Mouse (Mus musculus) lung, postnatal 36 days (tissue): ENCODE results near the gene Pglyrp2.
A peak's percentile ranks its signal among the peaks of the same experiment; 100 is the strongest.

Experiments used
- DNase-seq: peaks from one replicate; pipeline ENCODE4 v3.0.0; 2022; ENCODE audit warnings: mixed read lengths

Pglyrp2 gene

DNA sequence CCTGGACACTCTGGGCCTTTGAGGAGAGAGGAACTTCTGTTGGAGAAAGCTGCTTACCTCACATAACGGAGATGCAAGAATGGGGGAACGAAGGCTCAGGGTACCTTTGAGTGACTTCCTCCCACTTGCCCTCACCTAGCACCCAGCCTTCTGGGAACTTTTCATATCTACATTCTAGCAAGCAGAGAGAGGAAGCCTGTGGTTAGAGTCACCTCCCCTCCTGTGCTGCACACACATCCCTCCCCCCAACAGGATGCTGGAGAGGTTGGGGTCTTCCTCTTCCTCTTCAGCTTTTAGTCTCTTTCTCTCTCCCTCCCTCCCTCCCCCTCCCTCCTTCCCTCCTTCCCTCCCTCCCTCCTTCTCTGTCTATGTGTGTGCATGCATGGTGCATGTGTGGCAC lies at the start of gene Pglyrp2:
Pglyrp2 (minus strand) TSS at position 134 of the 400 bp plus-strand sequence.
- peak; percentile 25 for DNase-seq

- DNase-seq: no peak
Observed at GRCm38 (mm10) chr17:32472176-32472575, 48.2 kb upstream of the Pglyrp2 start.

- no peak for DNase-seq
Observed at GRCm38 (mm10) chr17:32470795-32471194, 46.8 kb upstream of the Pglyrp2 start.

GRCm38 (mm10) chr17:32468494-32468893 lies 44.5 kb upstream of the Pglyrp2 start:
- DNase-seq: no peak

GRCm38 (mm10) chr17:32454997-32455396 lies 31.0 kb upstream of the Pglyrp2 start:
- DNase-seq: peak; percentile 39

GRCm38 (mm10) chr17:32454188-32454587 lies 30.2 kb upstream of the Pglyrp2 start:
- DNase-seq: peak; percentile 67

- peak; percentile 39 for DNase-seq
Observed at GRCm38 (mm10) chr17:32452482-32452881, 28.5 kb upstream of the Pglyrp2 start, which contains the start of gene Cyp4f39. Gene Cyp4f39, plus strand, starts transcription at chr17:32452723.

DNA sequence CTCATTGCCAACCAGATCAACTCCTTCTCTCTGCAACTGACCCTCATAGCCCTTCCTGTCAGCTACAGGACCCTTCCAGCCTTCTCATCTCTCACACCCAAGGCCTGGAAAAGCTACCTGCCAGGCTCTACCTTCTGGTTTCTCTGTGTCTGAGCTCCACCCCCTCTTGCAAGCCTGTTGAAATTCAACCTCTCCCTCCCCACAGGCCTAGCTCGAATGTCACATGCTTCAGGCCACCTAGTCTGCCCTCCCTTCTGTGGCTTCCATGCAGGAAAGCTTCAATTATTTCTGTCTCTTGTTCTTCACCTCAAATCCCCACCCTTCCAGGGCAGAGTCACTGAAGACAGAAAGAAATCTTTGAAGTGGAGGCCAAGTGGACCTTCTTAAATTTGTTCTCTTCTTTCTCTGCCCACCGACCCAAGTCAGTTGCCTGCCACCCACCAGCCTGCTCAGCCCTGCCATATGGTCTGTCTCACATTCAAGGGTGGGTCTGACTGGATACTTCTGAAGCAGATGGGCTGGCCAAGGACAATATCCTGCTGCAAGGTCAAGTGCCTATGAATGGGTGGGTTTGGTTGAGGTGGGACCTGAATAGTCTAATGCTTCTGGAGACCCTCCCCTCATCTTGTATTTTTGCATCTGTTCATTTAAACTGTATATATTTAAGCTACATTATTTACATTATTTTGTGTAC lies 27.0 kb upstream of the Pglyrp2 start:
- DNase-seq: peak; percentile 30

GRCm38 (mm10) chr17:32449042-32449441 lies 25.1 kb upstream of the Pglyrp2 start:
- DNase-seq: no peak

DNA sequence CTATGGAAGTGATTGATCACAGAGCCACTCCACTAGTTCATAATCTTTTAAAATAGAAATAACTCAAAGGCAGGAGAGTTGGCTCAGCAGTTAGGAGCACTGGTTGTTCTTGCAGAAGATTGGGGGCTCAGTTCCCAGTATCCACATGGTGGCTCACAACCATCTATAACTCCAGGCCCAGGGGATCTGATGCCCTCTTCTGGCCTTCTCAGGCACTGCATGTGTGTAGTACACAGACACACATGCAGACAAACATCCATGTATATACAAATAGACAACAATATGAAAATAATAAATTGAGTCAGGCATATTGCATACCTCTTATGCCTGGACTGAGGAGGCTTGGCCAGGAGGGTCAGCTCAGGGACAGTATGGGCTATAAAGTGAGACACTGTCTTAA lies 23.2 kb upstream of the Pglyrp2 start:
- no peak for DNase-seq

GRCm38 (mm10) chr17:32445016-32445415 lies 21.0 kb upstream of the Pglyrp2 start:
- DNase-seq: peak; percentile 14

DNA sequence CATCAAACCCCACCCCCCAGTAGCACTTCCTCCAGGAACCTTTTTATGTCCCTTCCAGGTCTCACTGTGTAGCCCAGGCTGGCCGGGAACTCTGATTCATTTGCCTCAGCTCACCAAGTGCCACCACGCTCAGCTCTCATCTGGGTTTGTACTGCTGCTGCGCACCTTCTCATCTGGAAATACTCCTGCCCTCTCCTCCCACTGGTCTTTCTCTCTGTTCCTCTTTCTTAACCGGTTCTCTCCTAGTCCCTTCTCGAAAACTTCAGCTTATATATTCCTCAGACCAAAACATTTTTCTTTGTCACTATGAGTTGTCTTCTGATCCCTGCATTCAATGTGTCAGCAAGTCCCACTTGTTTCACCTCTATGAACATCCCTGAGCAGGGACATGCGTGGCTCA lies 19.3 kb upstream of the Pglyrp2 start:
- DNase-seq: no peak

- no peak for DNase-seq
Observed at GRCm38 (mm10) chr17:32437106-32437505, 13.1 kb upstream of the Pglyrp2 start.

GRCm38 (mm10) chr17:32435151-32435550 lies 11.2 kb upstream of the Pglyrp2 start:
- no peak for DNase-seq

- DNase-seq: peak; percentile 53
Observed at GRCm38 (mm10) chr17:32434324-32434723, 10.4 kb upstream of the Pglyrp2 start.

- peak; percentile 35 for DNase-seq
Observed at GRCm38 (mm10) chr17:32431972-32432371, 8.0 kb upstream of the Pglyrp2 start.

GRCm38 (mm10) chr17:32426610-32427009 lies 2.6 kb upstream of the Pglyrp2 start:
- no peak for DNase-seq

GRCm38 (mm10) chr17:32420781-32421180 lies 3.2 kb downstream of the Pglyrp2 start:
- no peak for DNase-seq

- no peak for DNase-seq
Observed at GRCm38 (mm10) chr17:32419989-32420388, 4.0 kb downstream of the Pglyrp2 start.

DNA sequence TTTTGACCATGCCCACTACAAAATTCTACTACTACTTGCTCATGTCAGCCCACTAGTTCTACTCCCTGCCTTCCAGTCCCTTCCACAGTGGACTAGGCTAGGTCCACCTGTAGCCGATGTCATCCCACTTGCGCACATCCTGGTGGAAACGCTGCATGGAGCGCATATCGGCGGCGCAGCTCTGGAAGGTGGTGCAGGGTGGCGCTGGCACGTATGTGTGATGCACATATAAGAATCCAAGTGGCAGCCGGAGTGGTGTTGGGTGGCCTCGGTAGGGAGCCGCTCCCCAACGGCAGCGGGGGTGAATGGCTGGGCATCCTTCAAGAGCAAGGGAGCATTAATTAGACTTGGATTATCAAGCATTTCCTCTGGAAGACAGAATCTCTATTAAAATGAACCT lies 7.2 kb downstream of the Pglyrp2 start:
- DNase-seq: no peak

- DNase-seq: no peak
Observed at GRCm38 (mm10) chr17:32415417-32416020, 8.4 kb downstream of the Pglyrp2 start.

DNA sequence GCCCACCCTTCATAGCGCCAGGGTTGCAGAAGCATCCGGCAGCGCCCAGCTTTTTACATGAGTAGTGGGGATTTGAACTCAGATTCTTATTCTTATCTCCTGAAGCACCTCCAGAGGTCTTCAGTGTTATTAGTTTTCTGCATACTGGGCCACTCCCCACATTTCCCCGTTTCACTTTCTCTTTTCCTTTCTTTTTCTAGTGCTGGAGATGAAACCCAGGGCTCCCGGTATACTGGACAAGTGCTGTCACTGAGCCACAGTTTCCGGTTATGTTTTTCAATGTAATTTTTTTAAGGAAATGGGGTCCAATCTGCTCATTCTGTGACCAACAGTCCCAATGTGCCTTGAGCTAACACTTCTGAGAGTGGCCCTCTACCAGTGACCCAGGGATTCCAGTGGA lies 12.1 kb downstream of the Pglyrp2 start:
- DNase-seq: no peak

GRCm38 (mm10) chr17:32403417-32403816 lies 20.6 kb downstream of the Pglyrp2 start, which contains the start of gene Rasal3:
Gene Rasal3, minus strand, starts transcription at chr17:32403583.
- peak; percentile 26 for DNase-seq

GRCm38 (mm10) chr17:32402779-32403157 lies 21.2 kb downstream of the Pglyrp2 start:
- DNase-seq: peak; percentile 30
